Mouse (Mus musculus) MEL-GATA-1-ER (cell line): Measurements from ENCODE around the gene Plxna2.

ENCODE experiments used
- DNase-seq: peaks from one replicate; pipeline ENCODE4 v3.0.0-alpha.2; 2012; ENCODE audit warnings: low read depth; ENCODE audit errors: extremely low read depth

The Plxna2 gene

DNA sequence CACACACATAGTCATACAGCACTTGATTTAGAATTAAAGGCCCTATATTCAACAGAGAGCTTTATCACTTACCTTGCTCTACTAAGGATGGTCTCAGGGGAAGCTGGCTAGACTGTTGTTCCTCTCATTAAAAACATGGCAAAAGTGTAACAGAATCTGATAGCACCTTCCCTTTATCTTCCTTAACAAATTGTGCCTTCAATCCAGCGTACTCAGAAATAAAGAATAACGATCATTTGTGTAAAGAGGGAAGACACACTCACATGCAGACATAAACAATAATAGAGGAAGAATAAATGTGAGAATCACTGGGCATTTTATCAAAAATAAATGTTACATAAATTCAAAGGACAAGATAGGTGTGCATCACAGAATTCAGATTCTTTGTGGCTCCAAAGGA lies at the start of gene Plxna2:
Plxna2 (plus strand) TSS at position 301 of the 400 bp plus-strand sequence.
- no peak for DNase-seq

GRCm38 (mm10) chr1:194573870-194574269 lies 44.1 kb upstream of the Plxna2 start:
- no peak for DNase-seq

GRCm38 (mm10) chr1:194578270-194578669 lies 39.7 kb upstream of the Plxna2 start:
- DNase-seq = no peak

GRCm38 (mm10) chr1:194580539-194580938 lies 37.5 kb upstream of the Plxna2 start:
- no peak for DNase-seq

GRCm38 (mm10) chr1:194586670-194587069 lies 31.3 kb upstream of the Plxna2 start:
- no peak for DNase-seq

DNA sequence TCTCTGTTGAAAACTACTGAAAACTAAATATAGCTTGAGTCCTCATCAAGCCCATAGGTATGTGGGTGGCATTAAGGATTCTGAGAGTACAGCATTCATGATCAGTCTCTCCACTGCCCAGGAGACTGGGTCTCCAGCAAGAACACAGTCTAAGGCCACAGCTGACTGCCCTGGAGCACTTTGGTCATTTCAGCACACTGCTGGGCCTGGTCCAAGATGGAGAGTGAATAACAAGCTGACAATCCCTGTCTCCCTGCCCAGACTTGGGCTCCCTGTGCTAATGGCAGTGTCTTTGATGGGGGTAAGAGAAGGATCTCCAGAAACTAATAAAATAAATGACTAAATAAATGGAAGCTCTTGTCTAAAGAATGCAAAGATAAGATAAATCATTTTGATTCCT lies 30.5 kb upstream of the Plxna2 start:
- no peak for DNase-seq

DNA sequence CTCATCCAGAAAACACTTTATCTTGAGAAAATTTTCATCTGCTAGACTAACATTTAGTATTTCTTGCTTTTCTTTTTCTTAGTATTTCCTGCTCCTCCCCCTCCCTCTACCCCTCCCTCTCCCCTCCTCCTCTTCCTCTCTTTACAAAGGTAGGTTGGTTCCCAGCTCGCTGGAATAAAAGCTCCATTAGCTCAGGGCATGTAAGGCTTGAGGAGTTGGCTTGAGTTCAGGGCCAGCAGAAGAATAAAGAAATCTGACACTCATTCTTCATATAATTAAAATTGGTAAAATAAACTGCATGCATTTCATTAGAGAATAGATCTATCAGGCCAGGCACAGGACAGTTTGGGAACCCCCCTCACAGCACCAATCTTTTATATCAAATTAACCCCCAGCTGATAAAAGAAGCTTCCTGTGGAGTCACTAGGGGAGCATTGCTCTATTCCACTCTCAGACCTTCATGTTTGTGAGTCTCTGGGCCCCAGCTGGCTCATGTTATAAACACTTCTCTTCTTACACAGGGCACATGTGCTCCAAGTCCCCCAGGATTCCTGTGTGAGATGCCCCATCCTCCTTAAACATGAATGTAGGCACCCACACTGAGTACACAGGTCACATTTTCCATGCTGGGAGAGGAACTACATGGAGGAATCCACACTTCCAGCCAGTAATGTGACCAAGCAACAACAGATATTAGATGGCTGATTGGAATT lies 29.9 kb upstream of the Plxna2 start:
- DNase-seq = no peak

DNA sequence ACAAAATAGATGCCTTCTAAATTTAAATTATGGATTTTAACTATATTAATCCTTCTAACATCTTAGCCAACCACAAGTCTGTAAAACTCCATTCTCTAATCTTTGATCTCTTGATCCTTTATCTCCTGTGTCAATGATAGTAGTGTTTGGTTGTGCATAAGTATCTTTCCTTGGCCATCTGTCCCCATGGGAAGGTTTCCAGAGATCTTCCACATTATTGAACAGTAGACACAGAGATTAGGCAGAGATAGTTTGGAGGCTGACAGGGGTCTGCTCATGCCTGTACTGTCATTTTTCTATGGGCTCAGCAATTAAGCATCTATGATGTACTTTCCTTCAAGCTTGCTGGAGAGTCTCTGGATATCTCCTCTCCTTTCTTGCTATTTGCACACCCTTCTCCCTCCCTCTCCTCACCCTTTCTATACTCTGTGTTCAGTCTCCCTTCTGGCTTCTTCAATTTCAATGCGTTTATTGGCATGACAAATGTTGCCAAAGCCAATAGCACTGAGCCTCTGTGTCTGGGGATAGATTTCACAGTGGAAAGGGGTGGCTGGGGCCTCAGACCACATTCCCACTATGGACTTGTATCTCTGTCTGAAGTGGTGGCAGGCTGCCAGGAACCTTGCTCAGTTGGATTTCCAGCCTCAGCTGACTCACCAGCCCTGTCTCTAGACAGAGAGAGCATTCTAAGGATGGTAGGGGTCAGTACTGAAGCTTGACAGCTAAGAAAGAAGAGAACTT lies 29.1 kb upstream of the Plxna2 start:
- DNase-seq = no peak

- DNase-seq = no peak
Observed at GRCm38 (mm10) chr1:194593155-194593554, 24.9 kb upstream of the Plxna2 start.

DNA sequence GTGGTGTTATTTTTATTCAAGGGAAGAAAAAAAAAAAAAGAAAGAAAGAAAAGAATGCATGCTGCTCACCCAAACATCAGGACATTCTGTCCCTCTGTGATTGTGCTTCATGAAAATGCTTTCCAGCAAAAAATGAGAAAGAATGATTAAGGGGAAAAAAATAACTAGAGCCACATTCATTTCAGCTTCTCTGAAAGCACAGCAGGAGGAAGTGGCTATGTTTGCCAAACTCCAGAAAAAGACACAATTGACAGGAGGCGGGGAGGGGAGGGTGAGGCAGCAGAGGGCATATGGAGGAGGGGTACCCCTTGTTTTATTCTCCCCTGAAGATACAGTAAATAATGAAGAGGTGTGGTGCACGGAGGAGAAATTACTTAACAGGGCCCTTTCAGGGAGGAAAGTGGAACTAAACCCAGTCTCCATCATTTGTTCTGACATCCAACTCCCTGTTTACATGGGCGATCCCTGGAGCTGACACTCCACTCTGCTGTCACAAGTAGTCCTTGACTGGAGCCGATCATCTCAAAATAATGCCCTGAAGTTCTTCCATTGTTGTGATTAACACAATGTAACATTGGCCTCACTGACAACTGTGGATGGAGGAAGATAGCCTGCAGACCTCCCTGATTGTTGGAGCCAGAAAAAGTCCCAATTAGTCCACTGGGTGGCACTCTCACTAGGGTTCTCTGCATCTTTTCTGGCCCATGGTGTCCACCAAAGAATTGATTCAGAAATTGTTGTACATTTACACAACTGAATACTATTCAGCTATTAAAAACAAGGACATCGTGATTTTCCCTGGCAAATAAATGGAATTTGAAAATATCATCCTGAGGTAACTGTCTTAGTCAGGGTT lies 10.4 kb upstream of the Plxna2 start:
- DNase-seq = no peak

GRCm38 (mm10) chr1:194610516-194610915 lies 7.5 kb upstream of the Plxna2 start:
- DNase-seq = no peak

DNA sequence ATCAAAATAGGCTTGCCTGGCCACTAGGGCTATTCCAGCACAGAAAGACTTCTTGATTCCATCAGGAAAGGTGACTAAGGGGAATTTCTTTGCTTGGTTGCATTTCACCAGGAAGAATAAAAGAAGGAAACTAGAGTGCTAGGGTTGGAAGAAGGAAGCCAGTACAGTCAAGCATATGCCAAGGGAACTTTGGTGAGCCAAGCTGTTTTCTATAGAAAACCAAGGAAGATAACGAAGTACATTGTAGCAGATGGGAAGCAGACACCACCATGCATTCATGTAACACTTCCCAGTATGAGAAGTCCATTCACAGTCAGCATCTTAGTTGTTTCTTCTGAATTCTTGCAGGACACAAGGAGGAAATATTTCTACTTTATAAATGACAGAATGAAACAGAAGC lies 5.4 kb upstream of the Plxna2 start:
- no peak for DNase-seq

DNA sequence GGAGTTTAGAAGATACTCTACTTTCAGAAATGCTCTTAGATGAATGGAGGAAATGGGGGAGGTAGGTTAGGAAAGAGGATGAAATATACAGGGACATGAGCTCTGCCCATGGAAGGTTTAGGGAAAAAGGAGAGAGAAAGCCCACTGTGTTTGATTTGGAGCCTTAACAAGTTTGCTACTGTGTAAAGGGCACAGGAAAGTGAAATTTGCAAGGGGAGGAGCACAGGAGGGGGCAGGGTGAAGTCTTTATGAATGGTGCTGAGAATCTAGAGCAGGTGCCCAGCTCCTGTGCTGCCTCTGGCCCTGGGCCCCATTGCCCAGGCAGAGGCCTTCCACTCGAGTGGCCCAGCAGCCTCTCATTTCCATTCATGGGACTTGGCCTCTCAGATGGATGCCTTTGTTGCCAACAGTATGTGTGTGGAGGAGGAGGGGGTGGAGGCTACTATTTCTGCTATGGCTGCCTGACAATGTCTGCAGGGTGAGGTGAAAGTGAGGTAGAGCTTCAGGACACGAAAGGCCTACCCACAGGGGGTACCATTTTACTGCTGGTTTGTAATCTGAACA lies 4.7 kb upstream of the Plxna2 start:
- DNase-seq = no peak

DNA sequence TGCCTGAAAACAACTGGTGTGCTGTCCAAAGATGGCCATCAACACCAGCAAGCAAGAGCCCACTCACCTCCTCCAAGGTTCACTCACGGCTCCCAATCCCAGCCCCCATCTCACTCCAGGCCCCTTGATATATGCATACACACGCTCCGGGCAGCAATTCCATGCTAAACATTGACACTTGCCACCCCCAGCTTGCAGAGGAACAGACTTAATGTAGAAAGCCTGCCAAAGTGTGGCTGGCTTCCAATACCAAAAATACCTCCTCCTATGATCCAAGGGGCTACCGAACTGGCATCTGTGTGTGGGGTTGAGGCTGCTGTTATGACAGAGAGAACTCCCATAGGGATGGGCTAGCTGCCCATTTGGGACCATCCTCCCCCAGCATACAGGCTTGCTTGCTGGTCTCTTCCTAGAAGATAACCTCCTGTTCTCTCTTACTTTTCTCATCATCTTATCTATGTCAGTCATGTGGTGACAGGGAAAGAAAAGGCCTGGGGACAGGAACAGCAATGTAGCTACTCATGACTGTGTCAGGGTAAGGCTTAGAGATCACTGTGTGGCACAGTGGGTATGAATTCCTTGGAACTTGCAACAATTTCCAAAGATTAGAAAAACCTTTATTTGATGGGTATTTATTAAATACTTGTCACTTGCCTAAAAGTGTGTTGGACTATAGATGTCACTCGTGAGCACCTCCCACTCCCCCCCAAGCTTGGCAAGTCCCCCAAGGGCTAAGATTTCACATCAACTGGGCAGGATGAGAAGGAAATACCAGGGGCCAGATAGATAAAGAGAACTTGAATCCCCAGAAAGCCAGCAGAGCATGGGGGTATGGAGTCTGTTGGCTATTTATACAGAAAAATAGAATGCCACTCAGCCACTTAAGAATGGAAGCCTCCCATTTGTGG lies 3.8 kb upstream of the Plxna2 start:
- no peak for DNase-seq

- DNase-seq = peak; percentile 9
Observed at GRCm38 (mm10) chr1:194616136-194616535, 1.9 kb upstream of the Plxna2 start.

- DNase-seq = peak; percentile 35
Observed at GRCm38 (mm10) chr1:194618841-194619311, 858 bp downstream of the Plxna2 start.

DNA sequence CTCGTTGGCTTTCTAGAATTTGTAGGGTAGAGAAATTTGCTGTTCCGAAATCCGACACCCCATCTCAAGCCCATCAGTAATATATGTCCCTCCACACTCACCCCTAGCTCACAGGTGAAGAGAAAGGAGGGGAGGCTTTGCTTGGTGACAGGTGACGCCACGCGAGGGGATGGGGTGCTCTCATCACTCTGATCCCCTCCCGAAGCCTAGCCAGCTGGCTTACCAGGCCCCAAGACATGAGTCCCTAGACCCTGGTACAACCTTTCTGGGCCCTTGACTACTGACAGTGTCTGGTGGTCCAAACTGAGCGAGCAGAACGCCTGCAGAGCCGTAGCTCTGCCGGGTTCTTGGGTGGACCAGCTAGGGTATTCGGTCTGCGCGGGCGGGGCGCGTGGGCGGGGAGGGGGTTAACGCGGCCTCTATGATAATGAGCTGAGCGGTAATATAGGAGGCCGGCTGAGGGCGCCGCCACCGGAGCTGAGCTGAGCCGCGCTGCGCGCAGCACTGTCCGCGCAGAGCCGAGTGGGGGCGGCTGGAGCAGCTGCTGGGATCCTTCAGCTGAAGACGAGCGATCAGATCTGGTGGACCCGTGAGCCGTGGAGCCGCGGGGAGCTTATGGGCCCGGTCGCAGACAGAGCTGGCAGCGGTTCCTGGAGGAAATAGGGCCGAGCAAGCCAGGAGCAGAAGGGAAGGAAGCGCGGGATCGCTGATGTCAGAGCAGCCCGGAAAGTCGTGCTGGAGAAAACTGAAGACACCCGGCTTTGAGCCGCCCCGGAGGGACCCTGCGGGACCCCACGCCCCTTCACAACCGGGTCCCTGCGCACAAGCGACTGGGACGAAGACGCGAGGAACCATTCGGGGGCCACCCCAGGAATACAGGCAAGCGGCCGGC lies 1.6 kb downstream of the Plxna2 start:
- DNase-seq = no peak

DNA sequence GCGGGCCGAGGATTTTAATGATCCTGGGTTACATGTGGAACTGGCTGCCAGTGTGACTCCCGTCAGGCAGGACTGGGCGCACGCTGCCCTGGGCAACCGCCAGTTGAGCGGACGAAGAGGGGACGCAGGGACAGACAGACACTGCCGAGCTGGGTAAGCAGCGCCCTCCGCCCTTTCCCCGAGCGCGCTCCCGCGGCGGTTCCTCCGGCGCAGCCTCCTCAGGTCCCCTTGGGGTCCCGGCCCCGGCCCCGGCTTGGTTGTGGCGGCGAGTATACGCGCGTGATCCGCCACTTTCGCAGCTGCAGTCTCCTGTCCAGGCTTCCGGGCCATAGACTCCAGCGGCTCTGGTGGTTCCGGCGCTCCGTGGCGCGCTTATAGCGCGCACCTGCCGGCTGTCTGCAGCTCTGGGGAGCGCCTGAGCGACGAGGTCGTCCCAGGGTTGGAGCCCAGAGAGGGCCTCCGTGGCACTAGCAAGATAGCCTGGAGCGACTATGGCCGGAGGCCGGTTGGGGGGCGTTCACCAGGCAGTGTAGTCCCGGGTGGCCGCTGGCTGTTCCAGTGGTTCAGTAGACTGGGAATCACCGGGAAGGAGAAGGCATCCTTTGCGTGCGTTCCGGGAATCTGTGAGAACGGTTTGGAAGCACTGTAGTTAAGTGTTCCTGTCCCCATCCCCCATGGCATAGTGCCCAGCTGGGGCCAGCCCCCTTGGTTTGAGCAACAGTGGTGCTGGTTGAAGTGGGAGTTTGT lies 2.4 kb downstream of the Plxna2 start:
- no peak for DNase-seq

DNA sequence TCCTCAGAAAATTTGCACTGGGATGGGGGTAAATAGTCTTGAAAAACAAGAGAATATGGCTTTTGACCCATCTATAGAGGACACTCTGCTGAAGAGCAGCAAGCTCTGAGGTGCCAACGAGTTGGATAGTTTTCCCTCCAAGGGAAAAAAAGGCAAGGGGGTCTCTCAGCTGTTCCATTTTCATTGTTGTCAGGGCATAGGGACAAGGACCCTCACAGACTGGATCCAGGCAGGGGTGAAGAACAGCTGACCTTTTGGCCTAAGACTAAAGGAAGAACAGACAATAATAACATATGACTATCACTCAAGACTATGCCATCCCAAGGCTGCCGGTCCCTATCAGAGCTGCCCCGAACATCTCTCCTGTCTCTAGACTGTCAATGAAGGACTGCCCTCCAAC lies 4.2 kb downstream of the Plxna2 start:
- no peak for DNase-seq
